Mouse (Mus musculus) adrenal gland, postnatal 14 days (tissue): Measurements from ENCODE around the gene Trip10. TPM values are rescaled to one million over a fixed set of nuclear protein-coding genes. Genes with fewer than 3 reads are reported as not detected.
A peak's percentile ranks its signal among the peaks of the same experiment; 100 is the strongest.

ENCODE experiments used
- DNase-seq: peaks from one replicate; pipeline ENCODE4 v3.0.0; 2021; ENCODE audit warnings: mixed read lengths
- long read RNA-seq, 2 experiments: library from polyadenylated mRNA; stranded (forward); transcript quantifications; one replicate each; pipeline ENCODE4 v2.0.0; 2021
- total RNA-seq: library from RNA; stranded (reverse); gene quantifications from 2 replicates; pipeline ENCODE4 v1.2.3, GENCODE M21; 2021

Gene Trip10
- 38.5 and 45.1 TPM in 2 replicates for total RNA-seq
- long read RNA-seq, experiment 1, transcript Trip10-201 (14 exons, 2,224 nt), result major isoform, 24 of 57 reads
- long read RNA-seq, experiment 1, transcript Trip10-207 (14 exons, 2,016 nt), result minor isoform, 19 of 57 reads
- long read RNA-seq, experiment 1, partial matches to known transcripts, result 2 of 57 reads
- long read RNA-seq, experiment 1, other reads (novel, unspliced or antisense), result 11 of 57 reads
- long read RNA-seq, experiment 2, transcript Trip10-207 (14 exons, 2,016 nt), result minor isoform, 5 of 34 reads
- long read RNA-seq, experiment 2, transcript Trip10-201 (14 exons, 2,224 nt), result major isoform, 17 of 34 reads
- long read RNA-seq, experiment 2, partial matches to known transcripts, result 4 of 34 reads
- long read RNA-seq, experiment 2, other reads (novel, unspliced or antisense), result 7 of 34 reads

- DNase-seq, result peak; percentile 99
Measured at GRCm38 (mm10) chr17:57249186-57250181, at the start of gene Trip10. Gene Trip10 (plus strand): TSS chr17:57249455.

GRCm38 (mm10) chr17:57201841-57202724 is 47.2 kb upstream of the Trip10 start:
- no peak for DNase-seq

- DNase-seq, result no peak
Measured at GRCm38 (mm10) chr17:57207938-57208337, 41.3 kb upstream of the Trip10 start.

GRCm38 (mm10) chr17:57209330-57209729 is 39.9 kb upstream of the Trip10 start:
- DNase-seq, result no peak

- no peak for DNase-seq
Measured at GRCm38 (mm10) chr17:57211501-57211900, 37.8 kb upstream of the Trip10 start.

- peak; percentile 36 for DNase-seq
Measured at GRCm38 (mm10) chr17:57214676-57215387, 34.4 kb upstream of the Trip10 start.

GRCm38 (mm10) chr17:57218335-57218900 is 30.8 kb upstream of the Trip10 start:
- DNase-seq, result peak; percentile 38

- peak; percentile 89 for DNase-seq
Measured at GRCm38 (mm10) chr17:57219167-57219883, 29.9 kb upstream of the Trip10 start.

GRCm38 (mm10) chr17:57219884-57220207 is 29.4 kb upstream of the Trip10 start:
- DNase-seq, result peak; percentile 58

GRCm38 (mm10) chr17:57221911-57222310 is 27.3 kb upstream of the Trip10 start:
- DNase-seq, result no peak

- DNase-seq, result no peak
Measured at GRCm38 (mm10) chr17:57223313-57223712, 25.9 kb upstream of the Trip10 start.

- no peak for DNase-seq
Measured at GRCm38 (mm10) chr17:57227468-57227867, 21.8 kb upstream of the Trip10 start.

GRCm38 (mm10) chr17:57228014-57228413 is 21.2 kb upstream of the Trip10 start, which contains the start of gene C3:
Gene C3 (minus strand): TSS chr17:57228136.
- peak; percentile 63 for DNase-seq

- DNase-seq, result no peak
Measured at GRCm38 (mm10) chr17:57228873-57229272, 20.4 kb upstream of the Trip10 start.

- DNase-seq, result peak; percentile 33
Measured at GRCm38 (mm10) chr17:57229851-57230727, 19.2 kb upstream of the Trip10 start.

GRCm38 (mm10) chr17:57230728-57231125 is 18.5 kb upstream of the Trip10 start:
- peak; percentile 40 for DNase-seq

- no peak for DNase-seq
Measured at GRCm38 (mm10) chr17:57231321-57231771, 17.9 kb upstream of the Trip10 start.

- no peak for DNase-seq
Measured at GRCm38 (mm10) chr17:57232200-57232599, 17.1 kb upstream of the Trip10 start.

- peak; percentile 45 for DNase-seq
Measured at GRCm38 (mm10) chr17:57233038-57233437, 16.2 kb upstream of the Trip10 start.
